Mouse (Mus musculus) CH12.LX (cell line): ENCODE data around the gene Mgat3.

Experiments used
- CTCF ChIP-seq, 2 experiments: IDR thresholded peaks in 1 of 2; conservative IDR thresholded peaks in 1 of 2; 2 replicates each; pipeline ENCODE4 v1.5.1; 2011 to 2012; ENCODE audit warnings: low read depth in 2 of 2, low read length in 2 of 2, improper control_type of control experiment in 1 of 2, inconsistent platforms in 1 of 2, mild to moderate bottlenecking in 1 of 2, moderate library complexity in 1 of 2
- HCFC1 ChIP-seq: IDR thresholded peaks from 2 replicates; pipeline ENCODE4 v1.6.1; 2012; ENCODE audit warnings: low read depth, mild to moderate bottlenecking, inconsistent platforms, low read length, improper control_type of control experiment
- KAT2A ChIP-seq: IDR thresholded peaks from 2 replicates; pipeline ENCODE4 v1.6.1; 2012; ENCODE audit warnings: low read length, improper control_type of control experiment, inconsistent platforms; ENCODE audit not compliant: insufficient replicate concordance
- MYC ChIP-seq: IDR thresholded peaks from 2 replicates; pipeline ENCODE4 v1.6.1; 2011; ENCODE audit warnings: low read depth, mild to moderate bottlenecking, improper control_type of control experiment, low read length
- POLR2AphosphoS2 ChIP-seq: IDR thresholded peaks from 2 replicates; pipeline ENCODE4 v1.6.1; 2011; ENCODE audit warnings: low read depth, low read length, improper control_type of control experiment
- USF1 ChIP-seq: IDR thresholded peaks from 2 replicates; pipeline ENCODE4 v1.6.1; 2014; ENCODE audit warnings: low read depth, mild to moderate bottlenecking, inconsistent platforms, low read length, improper control_type of control experiment
- ZC3H11A ChIP-seq: IDR thresholded peaks from 2 replicates; pipeline ENCODE4 v1.6.1; 2012; ENCODE audit warnings: low read depth, mild to moderate bottlenecking, inconsistent platforms, low read length, improper control_type of control experiment

DNA sequence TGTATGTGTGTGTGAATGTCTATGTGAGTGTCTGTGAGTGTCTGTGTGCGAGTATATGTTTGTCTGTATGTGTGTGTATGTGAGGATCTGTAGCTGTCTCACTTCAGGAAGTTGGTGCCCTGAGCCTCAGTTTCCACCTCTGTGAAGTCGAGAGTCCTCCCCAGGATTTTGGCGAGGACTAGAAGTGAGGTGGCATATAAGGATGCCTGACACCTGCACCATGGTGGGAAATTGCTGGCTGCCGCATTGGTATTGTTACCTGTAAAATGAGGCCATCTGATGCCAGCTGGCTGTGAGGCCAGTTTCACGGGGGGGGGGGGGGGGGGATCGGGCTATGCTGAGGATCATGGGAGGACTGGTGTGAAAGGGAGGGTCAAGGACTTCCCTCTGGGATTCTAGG, 2.2 kb downstream of the Mgat3 start:
- TF ChIP-seq CTCF (conservative IDR thresholded peaks at IDR 0.05 in 1 of 2, IDR thresholded peaks at IDR 0.05 in 1 of 2; ENCODE audit: low read depth in 2 of 2, low read length in 2 of 2) (no peak), ZC3H11A (no peak), KAT2A (no peak), HCFC1 (no peak), MYC (no peak), POLR2AphosphoS2 (no peak), USF1 (no peak)
